8 mouse cellular contexts compared by ENCODE assay signal in genomic region chr15:25900540-25900939, GRCm38 (mm10). TPM values are rescaled to one million over a fixed set of nuclear protein-coding genes. Genes with fewer than 3 reads are reported as not detected.
DNase-seq lines count a peak whose midpoint lies in the region; TF ChIP-seq lines count a peak whose summit lies in the region.

No protein-coding gene starts in this region.

- H3K4me2 ChIP-seq in CH12.LX (ENCODE audit: insufficient read depth, low read depth, poor library complexity, severe bottlenecking), result no peak overlapping the region

- H3K27ac ChIP-seq in CH12.LX (ENCODE audit: insufficient read depth, low read depth), result no peak overlapping the region

- TF ChIP-seq EP300 in CH12.LX (IDR thresholded peaks at IDR 0.05; ENCODE audit: low read length), result peak; percentile 27; the same call in 1 of the 2 replicates

- no peak overlapping the region for H3K9ac ChIP-seq in CH12.LX (ENCODE audit: insufficient read depth, low read depth)

- no peaks in the 10 kb centered on the region for H3K27me3 ChIP-seq in CH12.LX (replicated peaks)

- H3K4me3 ChIP-seq in CH12.LX (replicated peaks in 1 of 3; ENCODE audit: low read depth in 2 of 3, low read length in 2 of 3, poor library complexity in 1 of 3), result no peak overlapping the region

- no peaks in the 10 kb centered on the region for H3K79me2 ChIP-seq in CH12.LX (replicated peaks; ENCODE audit: control insufficient read depth, extremely low read depth, insufficient read depth, poor library complexity, severe bottlenecking)

- DNase-seq in CH12.LX (ENCODE audit: extremely low read depth) (peak; percentile 84), ZHBTc4 (ENCODE audit: low read depth, low spot score) (peak; percentile 88)
- DNase-seq in cerebellum, postnatal 25 days, result peak; percentile 73 to 86
- peak; percentile 66 to 81 for DNase-seq in gastrocnemius, postnatal 4 days (ENCODE audit: low spot score in 2 of 2)
- peak; percentile 85 for DNase-seq in kidney, postnatal 10 days
- peak; percentile 81 for DNase-seq in lung, postnatal 25 days (ENCODE audit: low spot score)
- peak; percentile 69 for DNase-seq in skeletal muscle tissue, adult 2 months (ENCODE audit: low read depth, low spot score)
- DNase-seq in yolk sac, embryonic 10.5 days (ENCODE audit: low spot score), result peak; percentile 49

- in situ Hi-C loops in CH12.LX (cut with MboI; ENCODE audit: low pct_ligation_motif_present, low pct_unique_long_range_greater_than_20kb, low sequenced_read_pairs), result no loop called here

- dilution Hi-C loops in CH12.LX (cut with MboI; ENCODE audit: extremely low pct_ligation_motif_present, extremely low pct_unique_long_range_greater_than_20kb, low sequenced_read_pairs), result no loop called here

- H3K9me3 ChIP-seq in CH12.LX (replicated peaks; ENCODE audit: low read length), result no peaks in the 10 kb centered on the region

- H3K36me3 ChIP-seq in CH12.LX (replicated peaks in 1 of 2; ENCODE audit: control insufficient read depth in 1 of 2, insufficient read depth in 1 of 2, low read length in 1 of 2), result peaks cover 2 to 9% of the 10 kb centered on the region in 2 experiments

- H3K4me1 ChIP-seq in CH12.LX (ENCODE audit: control insufficient read depth in 1 of 2, insufficient read depth in 2 of 2), result peaks cover 27 to 72% of the 10 kb centered on the region in 2 experiments

- TF ChIP-seq POLR2A in CH12.LX (IDR thresholded peaks at IDR 0.05; ENCODE audit: low read depth, low read length), result no peak

- peak; percentile 92 to 94 for TF ChIP-seq CTCF in CH12.LX (conservative IDR thresholded peaks at IDR 0.05 in 1 of 2, IDR thresholded peaks at IDR 0.05 in 1 of 2; ENCODE audit: low read depth in 2 of 2, low read length in 2 of 2)

- peak; percentile 78 for TF ChIP-seq RAD21 in CH12.LX (IDR thresholded peaks at IDR 0.05; ENCODE audit: low read depth, low read length)

TF ChIP-seq in CH12.LX, 34 proteins besides CTCF, POLR2A, EP300 and RAD21:
- no peak for TF ChIP-seq ETS1 (conservative IDR thresholded peaks at IDR 0.05; ENCODE audit: low read depth, low read length)
- no peak for TF ChIP-seq MAFK (IDR thresholded peaks at IDR 0.05; ENCODE audit: insufficient replicate concordance, low read length)
- no peak for TF ChIP-seq USF2 (conservative IDR thresholded peaks at IDR 0.05; ENCODE audit: low read depth, low read length)
- TF ChIP-seq ZMIZ1 (IDR thresholded peaks at IDR 0.05; ENCODE audit: low read depth, low read length), result no peak
- no peak for TF ChIP-seq TBP (conservative IDR thresholded peaks at IDR 0.05; ENCODE audit: low read depth, low read length)
- no peak for TF ChIP-seq ZKSCAN1 (IDR thresholded peaks at IDR 0.05; ENCODE audit: borderline replicate concordance, low read depth, low read length)
- 0 out of 2 replicates have a peak, but pooled peaks have one; percentile 18 for TF ChIP-seq MEF2A (IDR thresholded peaks at IDR 0.05; ENCODE audit: borderline replicate concordance, low read depth, low read length)
- TF ChIP-seq SMC3 (IDR thresholded peaks at IDR 0.05; ENCODE audit: low read depth, low read length), result peak; percentile 90
- peak; percentile 43; the same call in 1 of the 2 replicates for TF ChIP-seq SIN3A (IDR thresholded peaks at IDR 0.05; ENCODE audit: low read length)
- TF ChIP-seq PAX5 (IDR thresholded peaks at IDR 0.05; ENCODE audit: low read length), result no peak
- TF ChIP-seq GABPA (IDR thresholded peaks at IDR 0.05; ENCODE audit: insufficient replicate concordance, low read depth, low read length), result no peak
- no peak for TF ChIP-seq MXI1 (IDR thresholded peaks at IDR 0.05; ENCODE audit: low read depth, low read length)
- no peak for TF ChIP-seq MYC (IDR thresholded peaks at IDR 0.05; ENCODE audit: low read depth, low read length)
- no peak for TF ChIP-seq CHD2 (IDR thresholded peaks at IDR 0.05; ENCODE audit: low read length)
- TF ChIP-seq E2F4 (IDR thresholded peaks at IDR 0.05; ENCODE audit: insufficient replicate concordance, low read depth, low read length), result no peak
- TF ChIP-seq IRF4 (IDR thresholded peaks at IDR 0.05; ENCODE audit: low read depth, low read length), result peak; percentile 38; the same call in 1 of the 2 replicates
- no peak for TF ChIP-seq USF1 (IDR thresholded peaks at IDR 0.05; ENCODE audit: low read depth, low read length)
- no peak for TF ChIP-seq RCOR1 (conservative IDR thresholded peaks at IDR 0.05; ENCODE audit: low read depth, low read length)
- no peak for TF ChIP-seq POLR2AphosphoS2 (IDR thresholded peaks at IDR 0.05; ENCODE audit: low read depth, low read length)
- no peak for TF ChIP-seq UBTF (IDR thresholded peaks at IDR 0.05; ENCODE audit: low read depth, low read length)
- TF ChIP-seq MAZ (IDR thresholded peaks at IDR 0.05; ENCODE audit: low read depth, low read length), result no peak
- TF ChIP-seq MAX (IDR thresholded peaks at IDR 0.05; ENCODE audit: low read length), result 0 out of 2 replicates have a peak, but pooled peaks have one; percentile 19
- TF ChIP-seq ELF1 (IDR thresholded peaks at IDR 0.05; ENCODE audit: low read depth, low read length), result no peak
- peak; percentile 37; the same call in 1 of the 2 replicates for TF ChIP-seq ZC3H11A (IDR thresholded peaks at IDR 0.05; ENCODE audit: low read depth, low read length)
- TF ChIP-seq BHLHE40 (IDR thresholded peaks at IDR 0.05; ENCODE audit: low read depth, low read length), result no peak
- TF ChIP-seq ZNF384 (IDR thresholded peaks at IDR 0.05; ENCODE audit: low read depth, low read length), result no peak
- TF ChIP-seq JUN (IDR thresholded peaks at IDR 0.05; ENCODE audit: insufficient read depth, low read depth, low read length), result no peak
- no peak for TF ChIP-seq KAT2A (IDR thresholded peaks at IDR 0.05; ENCODE audit: insufficient replicate concordance, low read length)
- no peak for TF ChIP-seq CHD1 (IDR thresholded peaks at IDR 0.05; ENCODE audit: low read depth, low read length)
- TF ChIP-seq TCF12 (IDR thresholded peaks at IDR 0.05; ENCODE audit: low read depth, low read length), result no peak
- no peak for TF ChIP-seq NRF1 (IDR thresholded peaks at IDR 0.05; ENCODE audit: low read depth, low read length)
- no peak for TF ChIP-seq JUND (conservative IDR thresholded peaks at IDR 0.05; ENCODE audit: low read depth, low read length)
- TF ChIP-seq HCFC1 (IDR thresholded peaks at IDR 0.05; ENCODE audit: low read depth, low read length), result no peak
- no peak for TF ChIP-seq NELFE (IDR thresholded peaks at IDR 0.05; ENCODE audit: low read depth, low read length)

RNA-seq across cellular contexts. Expression of gene Retreg1, which starts 57.6 kb away (rescaled TPM):
- 15.3 and 19.0 TPM in 2 replicates for total RNA-seq in CH12.LX (2012; rRNA removed)
- 28.7 and 32.1 TPM in 2 replicates for total RNA-seq in CH12.LX (2014; rRNA removed)
- 17.3 and 17.5 TPM in 2 replicates for polyA plus RNA-seq in CH12.LX (2012; ENCODE audit: insufficient read length, low read depth)
- 100 to 1,000 TPM; 101 to 102 TPM for total RNA-seq in gastrocnemius, postnatal 4 days (2021)
